Mouse (Mus musculus) forelimb bud, embryonic 11.5 days (tissue): ENCODE data around the gene Nxf1.

Experiments used
- DNase-seq: peaks from one replicate; pipeline ENCODE4 v3.0.0-alpha.2; 2012; ENCODE audit warnings: low read depth, low spot score

Nxf1 gene

GRCm38 (mm10) chr19:8770567-8771270 lies 13.8 kb downstream of the Nxf1 start, which contains the start of gene Tmem223:
Tmem223 (plus strand) TSS chr19:8770996.
- peak; percentile 73 for DNase-seq

GRCm38 (mm10) chr19:8772996-8773395 lies 16.1 kb downstream of the Nxf1 start:
- DNase-seq = no peak

GRCm38 (mm10) chr19:8773409-8773808 lies 16.5 kb downstream of the Nxf1 start:
- DNase-seq = no peak

GRCm38 (mm10) chr19:8774086-8774835 lies 17.4 kb downstream of the Nxf1 start, which contains the start of gene Tmem179b:
Tmem179b (minus strand) TSS chr19:8774467.
- DNase-seq = peak; percentile 94

- DNase-seq = no peak
Measured at GRCm38 (mm10) chr19:8774951-8775421, 18.1 kb downstream of the Nxf1 start.

- peak; percentile 94 for DNase-seq
Measured at GRCm38 (mm10) chr19:8786008-8786781, 29.3 kb downstream of the Nxf1 start, which contains the start of gene Taf6l. Taf6l (minus strand) TSS chr19:8786417.

GRCm38 (mm10) chr19:8788521-8788920 lies 31.6 kb downstream of the Nxf1 start:
- DNase-seq = peak; percentile 55

GRCm38 (mm10) chr19:8789171-8789570 lies 32.3 kb downstream of the Nxf1 start:
- DNase-seq = no peak

- no peak for DNase-seq
Measured at GRCm38 (mm10) chr19:8790171-8790570, 33.3 kb downstream of the Nxf1 start.

GRCm38 (mm10) chr19:8798264-8798946 lies 41.5 kb downstream of the Nxf1 start, which contains the start of gene Polr2g:
Polr2g (minus strand) TSS chr19:8798577.
- DNase-seq = peak; percentile 92

GRCm38 (mm10) chr19:8798947-8799315 lies 42.1 kb downstream of the Nxf1 start:
- DNase-seq = no peak

- DNase-seq = peak; percentile 97
Measured at GRCm38 (mm10) chr19:8802130-8802821, 45.4 kb downstream of the Nxf1 start, which contains the start of gene Zbtb3. Zbtb3 (plus strand) TSS chr19:8802555.

- no peak for DNase-seq
Measured at GRCm38 (mm10) chr19:8803204-8803780, 46.4 kb downstream of the Nxf1 start.

GRCm38 (mm10) chr19:8803879-8804660 lies 47.2 kb downstream of the Nxf1 start:
- no peak for DNase-seq

- DNase-seq = no peak
Measured at GRCm38 (mm10) chr19:8806810-8807209, 49.9 kb downstream of the Nxf1 start.

GRCm38 (mm10) chr19:8815812-8816211 lies 58.9 kb downstream of the Nxf1 start:
- no peak for DNase-seq

GRCm38 (mm10) chr19:8817001-8817400 lies 60.1 kb downstream of the Nxf1 start:
- DNase-seq = no peak

- no peak for DNase-seq
Measured at GRCm38 (mm10) chr19:8818301-8818798, 61.5 kb downstream of the Nxf1 start.
